Comparison of ENCODE assay signal across 21 mouse cellular contexts in genomic region chr6:53456111-53456510, GRCm38 (mm10).
"Had no signal": no experiment of that assay in that cellular context is flagged by ENCODE, and none has a peak within 500 bp of the region (broad histone marks: within the 10 kb centered on the region; RNA-seq: fewer than 3 reads in every experiment).

No protein-coding gene starts in this region.

- H3K27ac ChIP-seq: heart, embryonic 10.5 days; heart, embryonic 13.5 days; heart, embryonic 15.5 days; hindbrain, embryonic 13.5 days; hindbrain, embryonic 15.5 days; intestine, embryonic 15.5 days; layer of hippocampus, adult 2 months; left cerebral cortex, adult 2 months; liver, embryonic 12.5 days; liver, embryonic 14.5 days had no signal

- ATAC-seq: intestine, embryonic 15.5 days; intestine, postnatal 0 days; liver, embryonic 12.5 days had no signal

- H3K4me3 ChIP-seq: heart, embryonic 10.5 days; heart, embryonic 13.5 days; heart, embryonic 15.5 days; hindbrain, embryonic 13.5 days; hindbrain, embryonic 15.5 days; intestine, embryonic 15.5 days; layer of hippocampus, adult 2 months; left cerebral cortex, adult 2 months; limb, embryonic 15.5 days; liver, embryonic 12.5 days had no signal

- H3K4me1 ChIP-seq: heart, embryonic 15.5 days; liver, embryonic 12.5 days had no signal

- H3K9ac ChIP-seq: heart, embryonic 13.5 days; heart, embryonic 15.5 days; hindbrain, embryonic 13.5 days; hindbrain, embryonic 15.5 days; intestine, embryonic 15.5 days; limb, embryonic 15.5 days; liver, embryonic 12.5 days; liver, embryonic 14.5 days had no signal

- H3K27me3 ChIP-seq: heart, embryonic 13.5 days; heart, embryonic 15.5 days; hindbrain, embryonic 13.5 days; hindbrain, embryonic 15.5 days; intestine, embryonic 15.5 days; limb, embryonic 15.5 days had no signal

- H3K9me3 ChIP-seq: heart, embryonic 10.5 days; heart, embryonic 13.5 days; heart, embryonic 15.5 days; hindbrain, embryonic 13.5 days; hindbrain, embryonic 15.5 days; intestine, embryonic 15.5 days; limb, embryonic 15.5 days; liver, embryonic 12.5 days had no signal

- H3K4me2 ChIP-seq: heart, embryonic 13.5 days; heart, embryonic 15.5 days; hindbrain, embryonic 13.5 days; hindbrain, embryonic 15.5 days; intestine, embryonic 15.5 days; limb, embryonic 15.5 days; liver, embryonic 12.5 days had no signal

- H3K36me3 ChIP-seq: heart, embryonic 10.5 days; heart, embryonic 15.5 days; hindbrain, embryonic 13.5 days; hindbrain, embryonic 15.5 days; intestine, embryonic 15.5 days; limb, embryonic 15.5 days; liver, embryonic 12.5 days had no signal

- DNase-seq: gastrocnemius, postnatal 14 days; gastrocnemius, postnatal 36 days; heart, postnatal 14 days; heart, postnatal 36 days; kidney, adult 18-20 months; kidney, adult 8-10 months; kidney, postnatal 10 days; kidney, postnatal 25 days; kidney, postnatal 4 days had no signal
